Mouse (Mus musculus) ES-Bruce4 (cell line): ENCODE measurements at regions not wholly inside any gene's neighbourhood (a gene's known extent, or its start where the extent isn't known, plus 50 kb on each side); places are given as distances from the start of the nearest gene placed in this dataset.

Experiments
- CTCF ChIP-seq: IDR thresholded peaks from one replicate; pipeline ENCODE4 v1.8.1; 2011; ENCODE audit warnings: low read depth, low read length
- EP300 ChIP-seq: IDR thresholded peaks from 2 replicates; pipeline ENCODE4 v1.6.1; 2011; ENCODE audit warnings: low read depth, low read length; ENCODE audit not compliant: insufficient read depth
- POLR2A ChIP-seq: IDR thresholded peaks from one replicate; pipeline ENCODE4 v1.8.1; 2011; ENCODE audit warnings: low read length; ENCODE audit not compliant: insufficient read depth

GRCm38 (mm10) chr6:117448652-117449051 is 280.3 kb downstream of the Cxcl12 start:
- TF ChIP-seq POLR2A (no peak), EP300 (no peak), CTCF (no peak)
